Mouse (Mus musculus): ENCODE measurements around the gene Kcnk6. TPM values are rescaled to one million over a fixed set of nuclear protein-coding genes. Genes with fewer than 3 reads are reported as not detected.
A peak's percentile ranks its signal among the peaks of the same experiment; 100 is the strongest.

Gene Kcnk6
- polyA plus RNA-seq (2016; fragmentation: Nextera tagmentation; extraction: Ambion mirVana), result 0.43 and 0.63 TPM in 2 replicates

- no peak within 1 kb of the TSS for H3K27ac ChIP-seq
Measured at GRCm38 (mm10) chr7:29232247-29233013, at the start of gene Kcnk6. TSS of gene Kcnk6 (minus strand) at chr7:29232515.

DNA sequence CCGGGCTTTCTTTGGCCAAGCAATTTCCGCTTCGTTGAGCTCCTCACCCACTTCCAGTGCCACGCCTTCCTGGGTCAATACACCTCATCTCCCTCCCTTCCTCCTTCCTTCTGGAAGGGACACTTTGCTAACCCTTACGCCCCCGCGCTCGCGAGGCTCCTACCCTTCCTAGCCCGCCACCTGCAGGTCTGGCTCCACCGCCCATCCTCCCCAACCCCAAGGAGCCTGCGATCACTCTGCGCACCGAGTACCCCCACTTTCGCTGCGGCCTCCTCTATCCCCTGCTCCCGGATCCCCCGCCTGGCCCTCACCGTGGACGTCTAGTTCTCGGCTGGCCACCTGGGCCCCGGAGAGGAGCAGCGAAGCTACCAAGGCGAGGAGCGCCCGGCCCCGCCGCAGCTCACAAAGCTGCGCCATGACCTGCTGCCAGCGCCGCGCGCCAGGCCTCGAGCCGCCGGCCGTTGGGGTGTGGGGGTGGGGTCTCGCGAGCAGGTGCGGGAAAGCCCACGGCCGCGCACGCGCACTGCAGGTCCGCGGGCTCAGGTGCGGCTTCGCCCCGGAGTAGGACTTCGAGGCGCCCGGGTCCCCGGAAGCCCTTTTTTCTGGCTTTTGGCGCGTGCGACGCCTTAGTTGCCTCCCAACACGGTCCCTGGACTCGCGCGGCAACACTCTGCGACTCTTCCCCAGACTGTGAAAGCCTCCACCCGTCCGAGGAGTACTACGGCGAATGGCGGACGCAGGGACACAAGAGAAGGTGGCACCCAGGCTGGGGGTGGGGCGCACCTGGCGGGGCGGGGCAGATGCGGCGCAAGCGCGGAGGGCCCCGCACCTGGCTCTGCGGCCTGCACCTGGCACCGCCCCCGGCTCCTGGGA is 49.1 kb upstream of the Kcnk6 start, which contains the start of gene Spint2:
Spint2 (minus strand) TSS at position 712 of the 873 bp plus-strand sequence.
- Histone ChIP-seq H3K27me3 (peaks cover 52% of the 10 kb centered on the region), H3K4me2 (peak within 1 kb of the TSS; percentile 99), H3K9me3 (no peaks in the 10 kb centered on the region), H3K4me1 (peaks cover 15% of the 10 kb centered on the region), H3K4me3 (replicated peaks) (peak within 1 kb of the TSS; percentile 59), H3K36me3 (replicated peaks) (no peaks in the 10 kb centered on the region), H3K27ac (no peak within 1 kb of the TSS), H3K9ac (peak within 1 kb of the TSS; percentile 70)
- WGBS, result under 1% methylated on average over 80 of the region's 80 CpGs
- peak; percentile 61 for ATAC-seq (ENCODE audit: low FRiP score)

More at GRCm38 (mm10) chr7:29232247-29233013, at the start of gene Kcnk6:
- H3K4me1 ChIP-seq, result peaks cover 9% of the 10 kb centered on the region
- H3K4me3 ChIP-seq (replicated peaks), result peak within 1 kb of the TSS; percentile 47
- H3K27me3 ChIP-seq, result peaks cover 60% of the 10 kb centered on the region
- no peaks in the 10 kb centered on the region for H3K9me3 ChIP-seq
- ATAC-seq (ENCODE audit: low FRiP score), result no peak
- peak within 1 kb of the TSS; percentile 44 for H3K9ac ChIP-seq
- 2% methylated on average over 62 of the region's 62 CpGs for WGBS
- H3K36me3 ChIP-seq (replicated peaks), result no peaks in the 10 kb centered on the region
- peak within 1 kb of the TSS; percentile 80 for H3K4me2 ChIP-seq

GRCm38 (mm10) chr7:29280801-29281200 is 48.5 kb upstream of the Kcnk6 start:
- Histone ChIP-seq H3K4me1 (peaks cover 15% of the 10 kb centered on the region), H3K4me2 (peak overlapping the region; percentile 99), H3K27ac (no peak overlapping the region), H3K27me3 (peaks cover 52% of the 10 kb centered on the region), H3K4me3 (replicated peaks) (peak overlapping the region; percentile 59), H3K9ac (peak overlapping the region; percentile 70; the same call in 1 of the 2 replicates), H3K36me3 (replicated peaks) (no peaks in the 10 kb centered on the region), H3K9me3 (no peaks in the 10 kb centered on the region)
- ATAC-seq (ENCODE audit: low FRiP score), result no peak
- WGBS, result 6% methylated on average over 13 of the region's 13 CpGs

GRCm38 (mm10) chr7:29279924-29280323 is 47.6 kb upstream of the Kcnk6 start:
- H3K9ac ChIP-seq, result no peak overlapping the region
- no peak overlapping the region for H3K4me2 ChIP-seq
- H3K4me1 ChIP-seq, result peaks cover 15% of the 10 kb centered on the region
- peaks cover 48% of the 10 kb centered on the region for H3K27me3 ChIP-seq
- 90% methylated on average over 8 of the region's 8 CpGs for WGBS
- H3K9me3 ChIP-seq, result no peaks in the 10 kb centered on the region
- no peak overlapping the region for H3K27ac ChIP-seq
- H3K36me3 ChIP-seq (replicated peaks), result no peaks in the 10 kb centered on the region
- no peak for ATAC-seq (ENCODE audit: low FRiP score)
- no peak overlapping the region for H3K4me3 ChIP-seq (replicated peaks)

DNA sequence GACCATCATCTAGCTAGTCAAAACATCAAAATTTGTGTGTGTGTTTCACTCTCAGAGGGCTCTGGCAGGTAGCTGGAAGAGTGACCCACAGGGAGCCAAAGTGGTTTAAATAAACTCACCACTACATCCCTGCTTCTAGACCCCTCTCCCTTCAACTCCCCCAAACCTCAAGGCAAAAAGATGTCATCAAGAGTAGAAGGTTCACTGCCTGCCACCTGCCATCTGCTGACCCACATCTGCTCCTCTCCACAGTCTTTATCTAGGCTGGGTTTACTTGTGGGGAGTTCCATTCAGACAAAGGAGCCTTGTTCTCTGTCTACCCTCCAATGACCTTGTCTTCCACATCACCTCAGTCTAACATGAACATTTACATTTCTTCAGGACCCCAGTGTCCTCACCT is 46.9 kb upstream of the Kcnk6 start:
- no peak overlapping the region for H3K27ac ChIP-seq
- H3K36me3 ChIP-seq (replicated peaks), result no peaks in the 10 kb centered on the region
- H3K4me3 ChIP-seq (replicated peaks), result no peak overlapping the region
- H3K9me3 ChIP-seq, result no peaks in the 10 kb centered on the region
- H3K4me2 ChIP-seq, result no peak overlapping the region
- H3K27me3 ChIP-seq, result peaks cover 41% of the 10 kb centered on the region
- no peak for ATAC-seq (ENCODE audit: low FRiP score)
- H3K4me1 ChIP-seq, result peaks cover 15% of the 10 kb centered on the region
- H3K9ac ChIP-seq, result no peak overlapping the region

- no peak overlapping the region for H3K4me2 ChIP-seq
- H3K4me1 ChIP-seq, result peaks cover 15% of the 10 kb centered on the region
- no peak for ATAC-seq (ENCODE audit: low FRiP score)
- H3K27me3 ChIP-seq, result peaks cover 27% of the 10 kb centered on the region
- WGBS, result 89% methylated on average over 4 of the region's 4 CpGs
- H3K36me3 ChIP-seq (replicated peaks), result no peaks in the 10 kb centered on the region
- no peak overlapping the region for H3K4me3 ChIP-seq (replicated peaks)
- no peak overlapping the region for H3K27ac ChIP-seq
- no peak overlapping the region for H3K9ac ChIP-seq
- no peaks in the 10 kb centered on the region for H3K9me3 ChIP-seq
Measured at GRCm38 (mm10) chr7:29277510-29277909, 45.2 kb upstream of the Kcnk6 start.

- no peaks in the 10 kb centered on the region for H3K9me3 ChIP-seq
- no peaks in the 10 kb centered on the region for H3K36me3 ChIP-seq (replicated peaks)
- H3K4me1 ChIP-seq, result peaks cover 10% of the 10 kb centered on the region
- H3K9ac ChIP-seq, result no peak overlapping the region
- 81% methylated on average over 5 of the region's 5 CpGs for WGBS
- no peak overlapping the region for H3K4me3 ChIP-seq (replicated peaks)
- H3K27me3 ChIP-seq, result peaks cover 19% of the 10 kb centered on the region
- ATAC-seq (ENCODE audit: low FRiP score), result no peak
- no peak overlapping the region for H3K27ac ChIP-seq
- no peak overlapping the region for H3K4me2 ChIP-seq
Measured at GRCm38 (mm10) chr7:29276715-29277114, 44.4 kb upstream of the Kcnk6 start.

GRCm38 (mm10) chr7:29271687-29272465 is 39.6 kb upstream of the Kcnk6 start:
- Histone ChIP-seq H3K36me3 (replicated peaks) (no peaks in the 10 kb centered on the region), H3K4me1 (no peaks in the 10 kb centered on the region), H3K4me3 (replicated peaks) (no peak overlapping the region), H3K27ac (no peak overlapping the region), H3K9me3 (no peaks in the 10 kb centered on the region), H3K27me3 (no peaks in the 10 kb centered on the region), H3K9ac (no peak overlapping the region), H3K4me2 (no peak overlapping the region)
- 88% methylated on average over 8 of the region's 8 CpGs for WGBS
- no peak for ATAC-seq (ENCODE audit: low FRiP score)

GRCm38 (mm10) chr7:29270445-29270844 is 38.1 kb upstream of the Kcnk6 start:
- Histone ChIP-seq H3K9me3 (no peaks in the 10 kb centered on the region), H3K4me1 (no peaks in the 10 kb centered on the region), H3K9ac (no peak overlapping the region), H3K27ac (no peak overlapping the region), H3K4me3 (replicated peaks) (no peak overlapping the region), H3K4me2 (no peak overlapping the region), H3K36me3 (replicated peaks) (no peaks in the 10 kb centered on the region), H3K27me3 (no peaks in the 10 kb centered on the region)
- 88% methylated on average over 4 of the region's 4 CpGs for WGBS
- ATAC-seq (ENCODE audit: low FRiP score), result no peak

DNA sequence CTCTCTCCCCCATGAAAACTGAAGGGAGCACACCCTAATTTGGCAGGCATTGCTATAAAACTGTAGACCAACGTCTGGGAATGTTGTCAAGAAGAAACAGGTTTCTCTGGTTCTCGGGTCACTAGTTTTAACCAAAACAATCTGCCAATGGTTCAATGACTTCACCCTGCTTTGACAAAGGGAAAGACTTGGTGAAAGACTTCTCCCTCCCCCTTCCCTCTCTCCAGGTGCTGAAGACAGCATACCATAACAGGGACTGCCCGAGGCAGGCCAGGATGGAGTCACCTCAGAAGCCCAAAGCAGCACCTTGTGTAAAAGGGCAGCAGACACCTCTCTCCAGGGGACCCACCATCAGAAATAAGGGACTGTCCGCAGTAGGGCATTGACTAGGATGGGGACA is 34.6 kb upstream of the Kcnk6 start:
- WGBS, result 51% methylated on average over 4 of the region's 4 CpGs

DNA sequence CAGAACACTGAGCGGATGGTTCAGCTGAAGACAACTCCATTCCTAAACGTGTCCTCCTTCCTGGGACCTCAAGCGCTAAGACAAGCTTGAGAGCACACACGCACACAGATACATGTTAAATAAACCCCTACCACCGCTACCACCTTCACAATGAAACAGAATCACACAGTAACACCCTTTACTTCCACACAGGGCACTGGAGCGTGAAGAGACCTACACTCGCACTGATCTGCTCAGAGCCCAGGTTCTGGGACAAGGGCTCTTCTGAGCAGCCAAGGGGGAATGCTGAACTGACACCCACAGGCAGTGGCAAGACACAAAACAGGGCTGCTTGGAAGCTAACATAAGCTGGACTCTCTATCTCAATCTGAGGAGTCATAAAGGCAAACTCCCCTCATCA is 33.3 kb upstream of the Kcnk6 start:
- Histone ChIP-seq H3K9me3 (no peaks in the 10 kb centered on the region), H3K27me3 (no peaks in the 10 kb centered on the region), H3K4me1 (no peaks in the 10 kb centered on the region), H3K36me3 (replicated peaks) (no peaks in the 10 kb centered on the region), H3K4me2 (no peak overlapping the region), H3K9ac (no peak overlapping the region), H3K4me3 (replicated peaks) (no peak overlapping the region), H3K27ac (no peak overlapping the region)
- 79% methylated on average over 7 of the region's 7 CpGs for WGBS
- no peak for ATAC-seq (ENCODE audit: low FRiP score)

More for the DNA sequence above, 34.6 kb upstream of the Kcnk6 start:
- Histone ChIP-seq H3K4me3 (replicated peaks) (no peak overlapping the region), H3K9ac (no peak overlapping the region), H3K27me3 (no peaks in the 10 kb centered on the region), H3K9me3 (no peaks in the 10 kb centered on the region), H3K27ac (no peak overlapping the region), H3K4me2 (no peak overlapping the region), H3K4me1 (no peaks in the 10 kb centered on the region), H3K36me3 (replicated peaks) (no peaks in the 10 kb centered on the region)
- no peak for ATAC-seq (ENCODE audit: low FRiP score)

GRCm38 (mm10) chr7:29263831-29264230 is 31.5 kb upstream of the Kcnk6 start:
- Histone ChIP-seq H3K27me3 (no peaks in the 10 kb centered on the region), H3K36me3 (replicated peaks) (no peaks in the 10 kb centered on the region), H3K4me1 (peaks cover 14% of the 10 kb centered on the region), H3K4me2 (no peak overlapping the region), H3K9ac (no peak overlapping the region), H3K27ac (no peak overlapping the region), H3K4me3 (replicated peaks) (no peak overlapping the region), H3K9me3 (no peaks in the 10 kb centered on the region)
- 97% methylated on average over 3 of the region's 3 CpGs for WGBS
- ATAC-seq (ENCODE audit: low FRiP score), result no peak

Data from forebrain, embryonic 12.5 days (tissue).